In genomic region chr11:53479171-53479782, GRCm38 (mm10) we compare ENCODE assay signal across 10 mouse cellular contexts. TPM values are rescaled to one million over a fixed set of nuclear protein-coding genes. Genes with fewer than 3 reads are reported as not detected.
DNase-seq lines count a peak whose midpoint lies in the region; ATAC-seq lines count a peak whose summit lies in the region.
"Had no signal": no experiment of that assay in that cellular context is flagged by ENCODE, and none has a peak within 500 bp of the region (broad histone marks: within the 10 kb centered on the region; RNA-seq: fewer than 3 reads in every experiment).

No protein-coding gene starts in this region.

- under 1% methylated on average over 62 of the region's 62 CpGs for WGBS in intestine, embryonic 15.5 days
- 2% methylated on average over 62 of the region's 62 CpGs for whole genome bisulfite sequencing in midbrain, embryonic 15.5 days

- H3K9me3 ChIP-seq in intestine, embryonic 15.5 days: no peaks in the 10 kb centered on the region
- no peaks in the 10 kb centered on the region for H3K9me3 ChIP-seq in midbrain, embryonic 15.5 days

- peak overlapping the region; percentile 86 for H3K4me2 ChIP-seq in intestine, embryonic 15.5 days (replicated peaks)
- peak overlapping the region; percentile 88 for H3K4me2 ChIP-seq in midbrain, embryonic 15.5 days

- H3K36me3 ChIP-seq in intestine, embryonic 15.5 days: no peaks in the 10 kb centered on the region
- H3K36me3 ChIP-seq in midbrain, embryonic 15.5 days (replicated peaks): no peaks in the 10 kb centered on the region

- peak overlapping the region; percentile 43 for H3K4me3 ChIP-seq in intestine, embryonic 15.5 days (replicated peaks)
- H3K4me3 ChIP-seq in midbrain, embryonic 15.5 days: peak overlapping the region; percentile 53

- no peak for DNase-seq in frontal cortex, postnatal 25 days (ENCODE audit: low spot score in 2 of 2)
- DNase-seq in thymus, postnatal 4 days: peak; percentile 44
- no peak for DNase-seq in thymus, postnatal 10 days (ENCODE audit: low spot score in 2 of 2)
- no peak for DNase-seq in left cerebral cortex, adult 8-10 months (ENCODE audit: low spot score in 2 of 2)

- H3K9ac ChIP-seq in intestine, embryonic 15.5 days: peak overlapping the region; percentile 29
- H3K9ac ChIP-seq in midbrain, embryonic 15.5 days: peak overlapping the region; percentile 41

- ATAC-seq in frontal cortex, adult (ENCODE audit: low TSS enrichment): peak; percentile 50
- ATAC-seq in intestine, embryonic 15.5 days: peak; percentile 26
- peak; percentile 17 for ATAC-seq in midbrain, embryonic 15.5 days (replicated peaks)
- ATAC-seq in inflammation-experienced regulatory T-cells, adult 6 months: no peak

- H3K4me1 ChIP-seq in intestine, embryonic 15.5 days (replicated peaks): peaks cover 21% of the 10 kb centered on the region
- peaks cover 33% of the 10 kb centered on the region for H3K4me1 ChIP-seq in midbrain, embryonic 15.5 days

- H3K27me3 ChIP-seq in intestine, embryonic 15.5 days (replicated peaks): peaks cover 58% of the 10 kb centered on the region
- peaks cover 49% of the 10 kb centered on the region for H3K27me3 ChIP-seq in midbrain, embryonic 15.5 days (replicated peaks)

- H3K27ac ChIP-seq in intestine, embryonic 15.5 days: no peak overlapping the region
- H3K27ac ChIP-seq in midbrain, embryonic 15.5 days: no peak overlapping the region

RNA-seq across cellular contexts. Expression of gene Gm9945, which starts 0.7 kb away (rescaled TPM):
- not detected in 2 replicates for polyA plus RNA-seq in intestine, embryonic 15.5 days (2015; fragmentation: Nextera tagmentation; extraction: Ambion mirVana)
- 0.39 TPM in 1 of 2 replicates, not detected in the other for polyA plus RNA-seq in midbrain, embryonic 15.5 days (2015; fragmentation: Nextera tagmentation; extraction: Ambion mirVana)
- polyA plus RNA-seq in inflammation-experienced regulatory T-cells, adult 6 months (2017; shearing (Covaris generic)): not detected
- total RNA-seq in left cerebral cortex, adult 8-10 months (2022): 1 to 10 TPM; 1.8 to 3.3 (median 2.1) TPM
- total RNA-seq: CH12.LX had no signal

RNA-seq across cellular contexts. Expression of gene Sowaha, which starts 0.8 kb away (rescaled TPM):
- 0.56 and 0.57 TPM in 2 replicates for polyA plus RNA-seq in intestine, embryonic 15.5 days (2015; fragmentation: Nextera tagmentation; extraction: Ambion mirVana)
- 0.99 and 1.1 TPM in 2 replicates for polyA plus RNA-seq in midbrain, embryonic 15.5 days (2015; fragmentation: Nextera tagmentation; extraction: Ambion mirVana)
- polyA plus RNA-seq in inflammation-experienced regulatory T-cells, adult 6 months (2017; shearing (Covaris generic)): not detected
- total RNA-seq in left cerebral cortex, adult 8-10 months (2022): 10 to 100 TPM; 62.2 to 73.5 (median 64.2) TPM
- total RNA-seq: CH12.LX had no signal

RNA-seq across cellular contexts. Expression of gene Gm9837, which starts 9.0 kb away (rescaled TPM):
- not detected in 2 replicates for polyA plus RNA-seq in intestine, embryonic 15.5 days (2015; fragmentation: Nextera tagmentation; extraction: Ambion mirVana)
- polyA plus RNA-seq in midbrain, embryonic 15.5 days (2015; fragmentation: Nextera tagmentation; extraction: Ambion mirVana): not detected in 2 replicates
- polyA plus RNA-seq in inflammation-experienced regulatory T-cells, adult 6 months (2017; shearing (Covaris generic)): not detected
- total RNA-seq in left cerebral cortex, adult 8-10 months (2022): not detected
- total RNA-seq: CH12.LX had no signal
- polyA plus RNA-seq: frontal cortex, adult 2 months had no signal

RNA-seq across cellular contexts. Expression of gene Shroom1, which starts 22.3 kb away (rescaled TPM):
- 1.3 and 1.5 TPM in 2 replicates for polyA plus RNA-seq in intestine, embryonic 15.5 days (2015; fragmentation: Nextera tagmentation; extraction: Ambion mirVana)
- polyA plus RNA-seq in midbrain, embryonic 15.5 days (2015; fragmentation: Nextera tagmentation; extraction: Ambion mirVana): 3.5 and 3.7 TPM in 2 replicates
- under 1 TPM in 1 of 3 experiments, not detected in 2; 0.10 TPM for polyA plus RNA-seq in inflammation-experienced regulatory T-cells, adult 6 months (2017; shearing (Covaris generic))
- 1 to 10 TPM; 6.7 to 7.6 (median 7.0) TPM for total RNA-seq in left cerebral cortex, adult 8-10 months (2022)
- total RNA-seq: CH12.LX had no signal

RNA-seq across cellular contexts. Expression of gene Gm10447, which starts 22.4 kb away (rescaled TPM):
- 0.10 TPM in 1 of 2 replicates, not detected in the other for polyA plus RNA-seq in intestine, embryonic 15.5 days (2015; fragmentation: Nextera tagmentation; extraction: Ambion mirVana)
- polyA plus RNA-seq in midbrain, embryonic 15.5 days (2015; fragmentation: Nextera tagmentation; extraction: Ambion mirVana): 0.09 TPM in 1 of 2 replicates, not detected in the other
- polyA plus RNA-seq in inflammation-experienced regulatory T-cells, adult 6 months (2017; shearing (Covaris generic)): not detected
- under 1 TPM in 3 of 4 experiments, not detected in 1; 0.21 to 0.50 (median 0.49) TPM for total RNA-seq in left cerebral cortex, adult 8-10 months (2022)
- total RNA-seq: CH12.LX had no signal
